Mouse (Mus musculus): ENCODE results near the gene Slco1a5.
"Not testable (repeated sequence)": the region's sequence is repeated elsewhere in the genome, so short reads cannot be mapped to it uniquely, and the experiment has no call there.

Gene Slco1a5

GRCm38 (mm10) chr6:142289413-142290118 is 33.2 kb downstream of the Slco1a5 start:
- no peak for DNase-seq (ENCODE audit: low spot score)

- DNase-seq (ENCODE audit: low spot score) = no peak
Observed at GRCm38 (mm10) chr6:142275721-142276442, 46.9 kb downstream of the Slco1a5 start.

- DNase-seq (ENCODE audit: low spot score) = not testable (repeated sequence)
Observed at GRCm38 (mm10) chr6:142250738-142251307, 72.0 kb downstream of the Slco1a5 start.

GRCm38 (mm10) chr6:142245065-142245464 is 77.7 kb downstream of the Slco1a5 start:
- DNase-seq (ENCODE audit: low spot score) = peak; percentile 3

- no peak for DNase-seq (ENCODE audit: low spot score)
Observed at GRCm38 (mm10) chr6:142239468-142239867, 83.3 kb downstream of the Slco1a5 start.

GRCm38 (mm10) chr6:142220138-142220537 is 102.6 kb downstream of the Slco1a5 start:
- no peak for DNase-seq (ENCODE audit: low spot score)

GRCm38 (mm10) chr6:142211821-142212220 is 111.0 kb downstream of the Slco1a5 start:
- no peak for DNase-seq (ENCODE audit: low spot score)

- DNase-seq (ENCODE audit: low spot score) = no peak
Observed at GRCm38 (mm10) chr6:142209749-142210148, 113.0 kb downstream of the Slco1a5 start.

- no peak for DNase-seq (ENCODE audit: low spot score)
Observed at GRCm38 (mm10) chr6:142208421-142208820, 114.4 kb downstream of the Slco1a5 start, which contains the start of gene Slco1a6. Slco1a6 (minus strand) TSS chr6:142208521.

- DNase-seq (ENCODE audit: low spot score) = no peak
Observed at GRCm38 (mm10) chr6:142200524-142200923, 122.3 kb downstream of the Slco1a5 start.

GRCm38 (mm10) chr6:142194245-142194644 is 128.5 kb downstream of the Slco1a5 start:
- no peak for DNase-seq (ENCODE audit: low spot score)

- no peak for DNase-seq (ENCODE audit: low spot score)
Observed at GRCm38 (mm10) chr6:142191962-142192361, 130.8 kb downstream of the Slco1a5 start.

GRCm38 (mm10) chr6:142187426-142187825 is 135.4 kb downstream of the Slco1a5 start:
- DNase-seq (ENCODE audit: low spot score) = no peak

- no peak for DNase-seq (ENCODE audit: low spot score)
Observed at GRCm38 (mm10) chr6:142185868-142186415, 136.8 kb downstream of the Slco1a5 start.
